Comparison of ENCODE assay signal across 8 mouse cellular contexts in the genomic region with DNA sequence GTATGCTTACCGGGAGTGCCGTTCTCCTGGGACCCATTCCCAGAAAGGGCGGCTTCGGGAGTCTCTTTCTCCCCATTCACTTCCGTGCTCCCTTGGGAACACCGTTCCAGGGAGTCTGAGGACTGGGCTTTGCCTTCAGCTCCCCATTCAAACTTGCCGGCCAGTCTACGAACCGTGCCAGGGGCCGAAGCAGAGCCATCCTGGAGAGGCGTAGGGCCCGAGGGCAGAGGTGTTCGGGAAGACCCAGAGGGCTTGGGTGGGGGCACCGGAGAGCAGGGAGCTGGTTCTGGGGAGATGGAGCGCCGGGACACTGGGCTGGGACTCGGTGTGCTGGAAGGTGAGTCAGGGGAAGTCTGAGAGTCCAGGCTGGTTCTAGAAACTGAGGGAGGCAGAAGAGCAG. TPM values are rescaled to one million over a fixed set of nuclear protein-coding genes. Genes with fewer than 3 reads are reported as not detected.
DNase-seq lines count a peak whose midpoint lies in the region; ATAC-seq and TF ChIP-seq lines count a peak whose summit lies in the region.

No protein-coding gene starts in this region.

- H3K4me1 ChIP-seq in liver, adult 2 months (ENCODE audit: control insufficient read depth, insufficient read depth, low read length), result no peaks in the 10 kb centered on the region
- H3K4me1 ChIP-seq in embryonic facial prominence, embryonic 15.5 days, result peaks cover 14% of the 10 kb centered on the region
- peaks cover 43% of the 10 kb centered on the region for H3K4me1 ChIP-seq in limb, embryonic 10.5 days
- H3K4me1 ChIP-seq in neural tube, embryonic 14.5 days (ENCODE audit: control insufficient read depth, insufficient read depth, low read length), result 0 out of 2 replicates have a peak, but pooled peaks cover 7% of the 10 kb centered on the region

- no peak overlapping the region for H3K27ac ChIP-seq in liver, adult 2 months (replicated peaks; ENCODE audit: insufficient read depth, low read depth, low read length)
- no peak overlapping the region for H3K27ac ChIP-seq in embryonic facial prominence, embryonic 15.5 days (replicated peaks)
- H3K27ac ChIP-seq in limb, embryonic 10.5 days, result peak overlapping the region; percentile 51
- H3K27ac ChIP-seq in neural tube, embryonic 14.5 days (ENCODE audit: low read depth, low read length), result no peak overlapping the region

- no peak; the same call in 1 of the 2 replicates for ATAC-seq in embryonic facial prominence, embryonic 15.5 days (ENCODE audit: insufficient number of reproducible peaks, low FRiP score, low TSS enrichment, low read depth)
- ATAC-seq in neural tube, embryonic 14.5 days (ENCODE audit: low read depth), result no peak

- TF ChIP-seq POLR2A in liver, adult 2 months (IDR thresholded peaks at IDR 0.05; ENCODE audit: extremely low read depth, insufficient read depth, low read length), result no peak

- peak overlapping the region; percentile 64 for H3K4me2 ChIP-seq in embryonic facial prominence, embryonic 15.5 days (replicated peaks)
- peak overlapping the region; percentile 46 for H3K4me2 ChIP-seq in neural tube, embryonic 14.5 days (ENCODE audit: low read depth, low read length)

- H3K36me3 ChIP-seq in liver, adult 2 months (ENCODE audit: control insufficient read depth, insufficient read depth, low read length), result no peaks in the 10 kb centered on the region
- no peaks in the 10 kb centered on the region for H3K36me3 ChIP-seq in embryonic facial prominence, embryonic 15.5 days
- H3K36me3 ChIP-seq in limb, embryonic 10.5 days, result no peaks in the 10 kb centered on the region
- no peaks in the 10 kb centered on the region for H3K36me3 ChIP-seq in neural tube, embryonic 14.5 days (ENCODE audit: control insufficient read depth, insufficient read depth, low read length)

- peaks cover 3% of the 10 kb centered on the region; the same call in 1 of the 2 replicates for H3K27me3 ChIP-seq in liver, adult 2 months (ENCODE audit: control insufficient read depth, insufficient read depth, low read length)
- H3K27me3 ChIP-seq in embryonic facial prominence, embryonic 15.5 days, result peaks cover 17% of the 10 kb centered on the region
- H3K27me3 ChIP-seq in limb, embryonic 10.5 days (ENCODE audit: low read depth, poor library complexity, severe bottlenecking), result peaks cover 81% of the 10 kb centered on the region
- peaks cover 2% of the 10 kb centered on the region; the same call in 1 of the 2 replicates for H3K27me3 ChIP-seq in neural tube, embryonic 14.5 days (ENCODE audit: control insufficient read depth, insufficient read depth, low read length)

- H3K9ac ChIP-seq in liver, adult 2 months (ENCODE audit: low read depth, low read length), result no peak overlapping the region
- peak overlapping the region; percentile 21 for H3K9ac ChIP-seq in embryonic facial prominence, embryonic 15.5 days
- H3K9ac ChIP-seq in neural tube, embryonic 14.5 days (replicated peaks; ENCODE audit: low read depth, low read length), result peak overlapping the region; percentile 43

- WGBS in liver, adult 2 months, result 2% methylated on average over 17 of the region's 17 CpGs
- WGBS in embryonic facial prominence, embryonic 15.5 days, result 3% methylated on average over 17 of the region's 17 CpGs
- WGBS in limb, embryonic 10.5 days, result 3% methylated on average over 17 of the region's 17 CpGs
- 2% methylated on average over 17 of the region's 17 CpGs for WGBS in neural tube, embryonic 14.5 days

- no peaks in the 10 kb centered on the region for H3K9me3 ChIP-seq in embryonic facial prominence, embryonic 15.5 days (replicated peaks)
- no peaks in the 10 kb centered on the region for H3K9me3 ChIP-seq in limb, embryonic 10.5 days (replicated peaks)
- no peaks in the 10 kb centered on the region for H3K9me3 ChIP-seq in neural tube, embryonic 14.5 days (ENCODE audit: control insufficient read depth, low read length)

- peak overlapping the region; percentile 39; the same call in 1 of the 2 replicates for H3K4me3 ChIP-seq in liver, adult 2 months (ENCODE audit: insufficient read depth, low read depth, low read length)
- peak overlapping the region; percentile 40 for H3K4me3 ChIP-seq in embryonic facial prominence, embryonic 15.5 days (replicated peaks)
- peak overlapping the region; percentile 49 for H3K4me3 ChIP-seq in limb, embryonic 10.5 days
- H3K4me3 ChIP-seq in neural tube, embryonic 14.5 days (ENCODE audit: low read depth, low read length), result peak overlapping the region; percentile 21

- no peaks in the 10 kb centered on the region for H3K79me2 ChIP-seq in liver, adult 2 months (ENCODE audit: control insufficient read depth, insufficient read depth, low read length)

- TF ChIP-seq CTCF in liver, adult 2 months (IDR thresholded peaks at IDR 0.05; ENCODE audit: low read depth, low read length), result no peak

- no peak for DNase-seq in liver, adult 2 months (ENCODE audit: extremely low read depth, low read depth, low spot score)
- DNase-seq in liver, result no peak
- peak; percentile 57 for DNase-seq in limb, embryonic 10.5 days (ENCODE audit: low spot score)
- DNase-seq in thymus, postnatal 25 days, result no peak
- no peak for DNase-seq in right cerebral cortex, postnatal 25 days
- DNase-seq in c-Kit-positive CD71-positive TER-119-positive erythroid progenitor cells, embryonic 14.5 days (ENCODE audit: low spot score), result no peak

RNA-seq across cellular contexts. Expression of a gene that starts 2.9 kb away (rescaled TPM):
- 2.4 and 3.2 TPM in 2 replicates for total RNA-seq in liver, adult 2 months (2014; rRNA removed)
- 11.7 and 14.8 TPM in 2 replicates for polyA plus RNA-seq in liver, adult 2 months (2012; rRNA removed)
- polyA plus RNA-seq in embryonic facial prominence, embryonic 15.5 days (2015; fragmentation: Nextera tagmentation; extraction: Ambion mirVana), result 8.0 and 9.7 TPM in 2 replicates
- polyA plus RNA-seq in limb, embryonic 10.5 days (2016; fragmentation: Nextera tagmentation; extraction: Ambion mirVana), result 8.0 and 9.0 TPM in 2 replicates
- polyA plus RNA-seq in neural tube, embryonic 14.5 days (2014; fragmentation: Nextera tagmentation; extraction: Ambion mirVana), result 20.4 and 24.7 TPM in 2 replicates

RNA-seq across cellular contexts. Expression of a gene that starts 13.5 kb away (rescaled TPM):
- 0.28 and 0.81 TPM in 2 replicates for total RNA-seq in liver, adult 2 months (2014; rRNA removed)
- 2.4 and 2.5 TPM in 2 replicates for polyA plus RNA-seq in liver, adult 2 months (2012; rRNA removed)
- polyA plus RNA-seq in embryonic facial prominence, embryonic 15.5 days (2015; fragmentation: Nextera tagmentation; extraction: Ambion mirVana), result 6.0 and 10.0 TPM in 2 replicates
- polyA plus RNA-seq in limb, embryonic 10.5 days (2016; fragmentation: Nextera tagmentation; extraction: Ambion mirVana), result 2.4 and 3.2 TPM in 2 replicates
- polyA plus RNA-seq in neural tube, embryonic 14.5 days (2014; fragmentation: Nextera tagmentation; extraction: Ambion mirVana), result 1.6 and 2.2 TPM in 2 replicates

RNA-seq across cellular contexts. Expression of a gene that starts 20.6 kb away (rescaled TPM):
- 3.1 and 6.8 TPM in 2 replicates for total RNA-seq in liver, adult 2 months (2014; rRNA removed)
- polyA plus RNA-seq in liver, adult 2 months (2012; rRNA removed), result 5.5 and 6.1 TPM in 2 replicates
- polyA plus RNA-seq in embryonic facial prominence, embryonic 15.5 days (2015; fragmentation: Nextera tagmentation; extraction: Ambion mirVana), result 49.5 and 52.3 TPM in 2 replicates
- polyA plus RNA-seq in limb, embryonic 10.5 days (2016; fragmentation: Nextera tagmentation; extraction: Ambion mirVana), result 88.6 and 115 TPM in 2 replicates
- polyA plus RNA-seq in neural tube, embryonic 14.5 days (2014; fragmentation: Nextera tagmentation; extraction: Ambion mirVana), result 25.5 and 30.6 TPM in 2 replicates

RNA-seq across cellular contexts. Expression of a gene that starts 27.5 kb away (rescaled TPM):
- not detected in 2 replicates for total RNA-seq in liver, adult 2 months (2014; rRNA removed)
- polyA plus RNA-seq in liver, adult 2 months (2012; rRNA removed), result not detected in 2 replicates
- not detected in 2 replicates for polyA plus RNA-seq in embryonic facial prominence, embryonic 15.5 days (2015; fragmentation: Nextera tagmentation; extraction: Ambion mirVana)
- polyA plus RNA-seq in limb, embryonic 10.5 days (2016; fragmentation: Nextera tagmentation; extraction: Ambion mirVana), result not detected in 2 replicates
- 0.89 and 1.3 TPM in 2 replicates for polyA plus RNA-seq in neural tube, embryonic 14.5 days (2014; fragmentation: Nextera tagmentation; extraction: Ambion mirVana)

RNA-seq across cellular contexts. Expression of a gene that starts 53.0 kb away (rescaled TPM):
- total RNA-seq in liver, adult 2 months (2014; rRNA removed), result 1,005 and 1,133 TPM in 2 replicates
- 292 and 293 TPM in 2 replicates for polyA plus RNA-seq in liver, adult 2 months (2012; rRNA removed)
- 985 and 994 TPM in 2 replicates for polyA plus RNA-seq in embryonic facial prominence, embryonic 15.5 days (2015; fragmentation: Nextera tagmentation; extraction: Ambion mirVana)
- 1,058 and 1,266 TPM in 2 replicates for polyA plus RNA-seq in limb, embryonic 10.5 days (2016; fragmentation: Nextera tagmentation; extraction: Ambion mirVana)
- 594 and 606 TPM in 2 replicates for polyA plus RNA-seq in neural tube, embryonic 14.5 days (2014; fragmentation: Nextera tagmentation; extraction: Ambion mirVana)
